Mouse (Mus musculus) stomach, embryonic 16.5 days (tissue): Measurements from ENCODE around the gene Pold3. TPM values are rescaled to one million over a fixed set of nuclear protein-coding genes. Genes with fewer than 3 reads are reported as not detected.

Experiments
- ATAC-seq: fragments of 200-750 bp; cut with Nextera tagmentation; 2 replicates; pipeline ENCODE4 v1.8.0; 2017; ENCODE audit warnings: moderate number of reproducible peaks, moderate TSS enrichment; ENCODE audit not compliant: insufficient read depth, low FRiP score
- H3K27ac ChIP-seq: fragments of 300-500 bp; sonication (generic); 2 replicates; pipeline ENCODE4 v1.5.1; 2014; ENCODE audit warnings: low read length
- H3K27me3 ChIP-seq: fragments of 300-500 bp; sonication (generic); 2 replicates; pipeline ENCODE4 v1.6.1; 2014; ENCODE audit warnings: low read length, control low read depth, mixed read lengths; ENCODE audit not compliant: control insufficient read depth, insufficient read depth
- H3K36me3 ChIP-seq: fragments of 300-500 bp; sonication (generic); 2 replicates; pipeline ENCODE4 v1.6.1; 2014; ENCODE audit warnings: low read length; ENCODE audit not compliant: control insufficient read depth, insufficient read depth
- H3K4me1 ChIP-seq: fragments of 300-500 bp; sonication (generic); 2 replicates; pipeline ENCODE4 v1.6.1; 2014; ENCODE audit warnings: low read length, control low read depth, mixed read lengths; ENCODE audit not compliant: control insufficient read depth, insufficient read depth
- H3K4me2 ChIP-seq: fragments of 300-500 bp; sonication (generic); 2 replicates; pipeline ENCODE4 v1.6.1; 2014; ENCODE audit warnings: low read depth, low read length, mixed read lengths
- H3K4me3 ChIP-seq: fragments of 300-500 bp; sonication (generic); replicated peaks from 2 replicates; pipeline ENCODE4 v1.5.1; 2014; ENCODE audit warnings: mild to moderate bottlenecking, low read length
- H3K9ac ChIP-seq: fragments of 300-500 bp; sonication (generic); 2 replicates; pipeline ENCODE4 v1.6.1; 2014; ENCODE audit warnings: low read length
- H3K9me3 ChIP-seq: fragments of 300-500 bp; sonication (generic); replicated peaks from 2 replicates; pipeline ENCODE4 v1.6.1; 2016; ENCODE audit warnings: low read length, control low read depth; ENCODE audit not compliant: control insufficient read depth
- WGBS: fragments of 180-500 bp; shearing (Covaris S2); extraction: QIAGEN DNeasy Blood & Tissue Kit; methylation state at CpG from one replicate; pipeline ENCODE4 v1.1.7; 2014; 5-methylcytosine and 5-hydroxymethylcytosine counted together
- polyA plus RNA-seq: library from polyadenylated mRNA; unstranded; fragments of >200 nt; fragmentation: Nextera tagmentation; extraction: Ambion mirVana; gene quantifications from 2 replicates; pipeline ENCODE4 v1.2.1, GENCODE M21; 2015

Gene Pold3
- polyA plus RNA-seq: 47.8 and 50.6 TPM in 2 replicates

- H3K36me3 ChIP-seq: peaks cover 3% of the 10 kb centered on the region; the same call in 1 of the 2 replicates
- no peaks in the 10 kb centered on the region for H3K9me3 ChIP-seq
- under 1% methylated on average over 33 of the region's 33 CpGs for WGBS
- peak within 1 kb of the TSS; percentile 94 for H3K9ac ChIP-seq
- H3K27ac ChIP-seq: peak within 1 kb of the TSS; percentile 96
- no peaks in the 10 kb centered on the region for H3K27me3 ChIP-seq
- H3K4me3 ChIP-seq: peak within 1 kb of the TSS; percentile 98
- peak; percentile 95 for ATAC-seq
- peak within 1 kb of the TSS; percentile 84 for H3K4me2 ChIP-seq
- H3K4me1 ChIP-seq: peaks cover 5% of the 10 kb centered on the region
Measured at GRCm38 (mm10) chr7:100121376-100121789, at the start of gene Pold3. Gene Pold3 (minus strand): TSS chr7:100121565.

GRCm38 (mm10) chr7:100170756-100171155, 49.4 kb upstream of the Pold3 start:
- no peak overlapping the region for H3K4me2 ChIP-seq
- H3K4me1 ChIP-seq: no peaks in the 10 kb centered on the region
- no peak overlapping the region for H3K4me3 ChIP-seq
- H3K9me3 ChIP-seq: no peaks in the 10 kb centered on the region
- H3K36me3 ChIP-seq: no peaks in the 10 kb centered on the region
- H3K9ac ChIP-seq: no peak overlapping the region
- H3K27me3 ChIP-seq: 0 out of 2 replicates have a peak, but pooled peaks cover 4% of the 10 kb centered on the region
- WGBS: 49% methylated on average over 4 of the region's 4 CpGs
- H3K27ac ChIP-seq: no peak overlapping the region
- no peak for ATAC-seq

GRCm38 (mm10) chr7:100168654-100169053, 47.3 kb upstream of the Pold3 start:
- ATAC-seq: no peak
- no peaks in the 10 kb centered on the region for H3K36me3 ChIP-seq
- no peak overlapping the region for H3K4me2 ChIP-seq
- H3K27me3 ChIP-seq: no peaks in the 10 kb centered on the region; the same call in 1 of the 2 replicates
- no peaks in the 10 kb centered on the region for H3K9me3 ChIP-seq
- H3K4me3 ChIP-seq: no peak overlapping the region
- no peak overlapping the region for H3K9ac ChIP-seq
- 66% methylated on average over 11 of the region's 11 CpGs for WGBS
- no peaks in the 10 kb centered on the region for H3K4me1 ChIP-seq
- H3K27ac ChIP-seq: no peak overlapping the region

GRCm38 (mm10) chr7:100163506-100163905, 42.1 kb upstream of the Pold3 start:
- H3K4me1 ChIP-seq: peaks cover 4% of the 10 kb centered on the region; the same call in 1 of the 2 replicates
- no peak overlapping the region for H3K4me3 ChIP-seq
- no peak for ATAC-seq
- no peak overlapping the region for H3K9ac ChIP-seq
- no peaks in the 10 kb centered on the region; the same call in 1 of the 2 replicates for H3K27me3 ChIP-seq
- WGBS: 70% methylated on average over 4 of the region's 4 CpGs
- H3K36me3 ChIP-seq: no peaks in the 10 kb centered on the region
- H3K27ac ChIP-seq: no peak overlapping the region
- H3K9me3 ChIP-seq: no peaks in the 10 kb centered on the region
- H3K4me2 ChIP-seq: no peak overlapping the region

GRCm38 (mm10) chr7:100160006-100160405, 38.6 kb upstream of the Pold3 start:
- no peak for ATAC-seq
- Histone ChIP-seq H3K9me3 (no peaks in the 10 kb centered on the region), H3K27me3 (no peaks in the 10 kb centered on the region), H3K4me3 (peak overlapping the region; percentile 92), H3K4me1 (peaks cover 4% of the 10 kb centered on the region; the same call in 1 of the 2 replicates), H3K4me2 (peak overlapping the region; percentile 95), H3K9ac (peak overlapping the region; percentile 96), H3K36me3 (no peaks in the 10 kb centered on the region), H3K27ac (peak overlapping the region; percentile 37; the same call in 1 of the 2 replicates)
- 62% methylated on average over 7 of the region's 7 CpGs for WGBS

- ATAC-seq: peak; percentile 97
- WGBS: under 1% methylated on average over 78 of the region's 78 CpGs
Measured at GRCm38 (mm10) chr7:100159105-100159841, 37.9 kb upstream of the Pold3 start, which contains the start of gene Lipt2. Gene Lipt2 (plus strand): TSS chr7:100159277.

GRCm38 (mm10) chr7:100157669-100158068, 36.3 kb upstream of the Pold3 start:
- Histone ChIP-seq H3K9ac (no peak overlapping the region), H3K27me3 (no peaks in the 10 kb centered on the region), H3K27ac (no peak overlapping the region), H3K4me3 (no peak overlapping the region), H3K36me3 (no peaks in the 10 kb centered on the region), H3K9me3 (no peaks in the 10 kb centered on the region), H3K4me1 (peaks cover 4% of the 10 kb centered on the region; the same call in 1 of the 2 replicates), H3K4me2 (no peak overlapping the region)
- 67% methylated on average over 4 of the region's 4 CpGs for WGBS
- no peak for ATAC-seq

More at GRCm38 (mm10) chr7:100159105-100159841, 37.9 kb upstream of the Pold3 start, which contains the start of gene Lipt2:
- H3K4me3 ChIP-seq: peak within 1 kb of the TSS; percentile 92
- no peaks in the 10 kb centered on the region for H3K27me3 ChIP-seq
- peaks cover 4% of the 10 kb centered on the region; the same call in 1 of the 2 replicates for H3K4me1 ChIP-seq
- no peaks in the 10 kb centered on the region for H3K36me3 ChIP-seq
- no peaks in the 10 kb centered on the region for H3K9me3 ChIP-seq
- peak within 1 kb of the TSS; percentile 95 for H3K4me2 ChIP-seq
- H3K27ac ChIP-seq: peak within 1 kb of the TSS; percentile 98
- H3K9ac ChIP-seq: peak within 1 kb of the TSS; percentile 96

GRCm38 (mm10) chr7:100150626-100151025, 29.3 kb upstream of the Pold3 start:
- Histone ChIP-seq H3K4me3 (no peak overlapping the region), H3K9ac (no peak overlapping the region), H3K4me2 (no peak overlapping the region), H3K9me3 (no peaks in the 10 kb centered on the region), H3K36me3 (no peaks in the 10 kb centered on the region), H3K27me3 (no peaks in the 10 kb centered on the region), H3K4me1 (no peaks in the 10 kb centered on the region), H3K27ac (no peak overlapping the region)
- no peak for ATAC-seq
- 78% methylated on average over 11 of the region's 11 CpGs for WGBS

- no peak overlapping the region for H3K9ac ChIP-seq
- 64% methylated on average over 10 of the region's 10 CpGs for WGBS
- no peak overlapping the region for H3K27ac ChIP-seq
- no peak overlapping the region for H3K4me2 ChIP-seq
- no peak overlapping the region for H3K4me3 ChIP-seq
- no peaks in the 10 kb centered on the region for H3K4me1 ChIP-seq
- ATAC-seq: no peak
- no peaks in the 10 kb centered on the region for H3K27me3 ChIP-seq
- H3K36me3 ChIP-seq: no peaks in the 10 kb centered on the region
- no peaks in the 10 kb centered on the region for H3K9me3 ChIP-seq
Measured at GRCm38 (mm10) chr7:100150086-100150485, 28.7 kb upstream of the Pold3 start.
